Mouse (Mus musculus): ENCODE data around the gene Nos3.

GRCm38 (mm10) chr5:24342205-24342963 is 22.2 kb upstream of the Nos3 start:
- TF ChIP-seq CTCF (conservative IDR thresholded peaks at IDR 0.05; ENCODE audit: insufficient read depth, insufficient read length, low read depth, low read length): no peak
- no peak for TF ChIP-seq POLR2A (IDR thresholded peaks at IDR 0.05; ENCODE audit: low read depth, low read length)
